27 mouse cellular contexts compared by ENCODE assay signal in the genomic region with DNA sequence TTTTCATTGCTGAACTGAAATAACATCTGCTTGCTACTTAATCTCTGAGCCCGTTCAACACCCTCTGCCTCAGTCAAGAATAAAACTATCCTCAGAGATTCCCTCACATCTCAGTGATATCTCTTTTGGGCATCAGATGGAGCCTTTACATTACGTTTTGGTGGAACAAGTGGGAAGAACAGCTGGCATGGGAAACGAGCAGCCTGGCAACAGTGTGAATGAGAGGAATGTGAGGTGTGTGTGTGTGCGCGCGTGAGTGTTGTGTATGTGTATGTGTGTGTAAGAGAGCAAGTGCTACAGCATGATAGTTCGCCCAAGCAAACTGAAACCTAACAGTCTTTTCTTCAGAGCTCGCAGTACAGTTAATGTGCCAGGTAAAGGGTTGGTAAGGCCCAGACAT.
DNase-seq lines count a peak whose midpoint lies in the region; ATAC-seq and TF ChIP-seq lines count a peak whose summit lies in the region.
"Had no signal": no experiment of that assay in that cellular context is flagged by ENCODE, and none has a peak within 500 bp of the region (broad histone marks: within the 10 kb centered on the region; RNA-seq: fewer than 3 reads in every experiment).

No protein-coding gene starts in this region.

- H3K27ac ChIP-seq in forebrain, postnatal 0 days (ENCODE audit: low read depth, low read length) = no peak overlapping the region
- H3K27ac ChIP-seq in forebrain, embryonic 12.5 days = no peak overlapping the region
- no peak overlapping the region for H3K27ac ChIP-seq in left cerebral cortex, adult 2 months
- H3K27ac ChIP-seq: embryonic facial prominence, embryonic 10.5 days; embryonic facial prominence, embryonic 13.5 days; forebrain, embryonic 13.5 days; heart, adult 2 months; hindbrain, embryonic 12.5 days; hindbrain, embryonic 15.5 days had no signal

- no peaks in the 10 kb centered on the region for H3K9me3 ChIP-seq in forebrain, postnatal 0 days (ENCODE audit: low read length)
- H3K9me3 ChIP-seq in forebrain, embryonic 12.5 days = no peaks in the 10 kb centered on the region
- H3K9me3 ChIP-seq: embryonic facial prominence, embryonic 10.5 days; embryonic facial prominence, embryonic 13.5 days; forebrain, embryonic 13.5 days; hindbrain, embryonic 12.5 days; hindbrain, embryonic 15.5 days had no signal

- H3K36me3 ChIP-seq in forebrain, postnatal 0 days (ENCODE audit: insufficient read depth) = no peaks in the 10 kb centered on the region
- no peaks in the 10 kb centered on the region for H3K36me3 ChIP-seq in forebrain, embryonic 12.5 days (replicated peaks)
- H3K36me3 ChIP-seq: embryonic facial prominence, embryonic 10.5 days; embryonic facial prominence, embryonic 13.5 days; hindbrain, embryonic 12.5 days; hindbrain, embryonic 15.5 days had no signal

- no peak for TF ChIP-seq CTCF in forebrain, postnatal 0 days (IDR thresholded peaks at IDR 0.05; ENCODE audit: low read depth)
- TF ChIP-seq CTCF in left cerebral cortex, adult 2 months (IDR thresholded peaks at IDR 0.05) = no peak

- peak; percentile 5 for DNase-seq in forebrain, postnatal 0 days
- peak; percentile 8 to 57 for DNase-seq in left cerebral cortex, postnatal 25 days (ENCODE audit: low spot score in 2 of 2)
- DNase-seq in left cerebral cortex, adult 2 months (ENCODE audit: extremely low spot score in 1 of 2, low spot score in 2 of 2) = no peak
- peak; percentile 14 for DNase-seq in right cerebral cortex, postnatal 14 days
- peak; percentile 12 for DNase-seq in telencephalon, adult 2 months (ENCODE audit: low read depth, low spot score)
- DNase-seq in testis, postnatal 14 days (ENCODE audit: low spot score) = no peak
- no peak for DNase-seq in cerebellum, adult 9-10 months
- DNase-seq: adrenal gland, postnatal 10 days; adrenal gland, postnatal 36 days; cerebellum, adult 11 months; cerebellum, adult 2 months; cerebellum, postnatal 10 days; cerebellum, postnatal 36 days; embryo, embryonic 11 days; gastrocnemius, postnatal 10 days; gastrocnemius, postnatal 36 days; heart, adult 2 months had no signal

- H3K4me2 ChIP-seq in forebrain, postnatal 0 days (ENCODE audit: low read depth) = no peak overlapping the region
- no peak overlapping the region for H3K4me2 ChIP-seq in forebrain, embryonic 12.5 days
- H3K4me2 ChIP-seq: embryonic facial prominence, embryonic 13.5 days; forebrain, embryonic 13.5 days; heart, embryonic 11.5 days; hindbrain, embryonic 12.5 days; hindbrain, embryonic 15.5 days had no signal

- no peaks in the 10 kb centered on the region for H3K27me3 ChIP-seq in forebrain, postnatal 0 days (ENCODE audit: insufficient read depth, low read length)
- no peaks in the 10 kb centered on the region for H3K27me3 ChIP-seq in forebrain, embryonic 12.5 days
- H3K27me3 ChIP-seq: embryonic facial prominence, embryonic 13.5 days; forebrain, embryonic 13.5 days; hindbrain, embryonic 12.5 days; hindbrain, embryonic 15.5 days had no signal

- H3K9ac ChIP-seq in forebrain, postnatal 0 days = no peak overlapping the region
- no peak overlapping the region for H3K9ac ChIP-seq in forebrain, embryonic 12.5 days
- H3K9ac ChIP-seq: embryonic facial prominence, embryonic 13.5 days; forebrain, embryonic 13.5 days; hindbrain, embryonic 12.5 days; hindbrain, embryonic 15.5 days had no signal

- intact Hi-C loops in left cerebral cortex, postnatal 25 days (cut with DNase I) = no loop called here
- intact Hi-C loops in left cerebral cortex, adult 2 months (cut with DNase I) = no loop called here

- ATAC-seq in forebrain, postnatal 0 days = no peak
- no peak for ATAC-seq in forebrain, embryonic 12.5 days (ENCODE audit: low FRiP score)
- ATAC-seq: activated CD4-positive, CD25-positive, alpha-beta regulatory T cell, adult 4 months; forebrain, embryonic 13.5 days; forebrain, embryonic 16.5 days had no signal

- H3K4me1 ChIP-seq in forebrain, postnatal 0 days (ENCODE audit: insufficient read depth) = no peaks in the 10 kb centered on the region
- H3K4me1 ChIP-seq in forebrain, embryonic 12.5 days = no peaks in the 10 kb centered on the region
- H3K4me1 ChIP-seq: embryonic facial prominence, embryonic 10.5 days; embryonic facial prominence, embryonic 13.5 days; forebrain, embryonic 13.5 days; hindbrain, embryonic 12.5 days; hindbrain, embryonic 15.5 days had no signal

- H3K4me3 ChIP-seq in forebrain, postnatal 0 days (ENCODE audit: low read depth, low read length) = no peak overlapping the region
- no peak overlapping the region for H3K4me3 ChIP-seq in forebrain, embryonic 12.5 days (replicated peaks)
- H3K4me3 ChIP-seq in left cerebral cortex, adult 2 months = no peak overlapping the region
- H3K4me3 ChIP-seq: embryonic facial prominence, embryonic 10.5 days; embryonic facial prominence, embryonic 13.5 days; erythroblast, embryonic 14.5 days; forebrain, embryonic 13.5 days; heart, adult 2 months; hindbrain, embryonic 12.5 days; hindbrain, embryonic 15.5 days had no signal

- WGBS in forebrain, postnatal 0 days = 78% methylated on average over 8 of the region's 8 CpGs
- WGBS in forebrain, embryonic 12.5 days = 86% methylated on average over 8 of the region's 8 CpGs

Comparison
In these comparisons a context has a peak if more than half of its experiments do, and no peak if none do; other contexts are left out.
1. DNase-seq: peak in forebrain, postnatal 0 days (single experiment), left cerebral cortex, postnatal 25 days (2 of 2), right cerebral cortex, postnatal 14 days (single experiment) and telencephalon, adult 2 months (single experiment); none in left cerebral cortex, adult 2 months (0 of 2), testis, postnatal 14 days (single experiment) and cerebellum, adult 9-10 months (single experiment).